Mouse (Mus musculus) spleen, adult 2 months (tissue): ENCODE results near the gene H2-Q10.

Experiments used
- CTCF ChIP-seq: fragments of 200-500 bp; IDR thresholded peaks from 2 replicates; pipeline ENCODE4 v1.5.1; 2011; ENCODE audit warnings: mild to moderate bottlenecking, inconsistent platforms; ENCODE audit not compliant: insufficient read depth, insufficient read length, insufficient replicate concordance; ENCODE audit errors: extremely low read depth
- POLR2A ChIP-seq: fragments of 200-500 bp; IDR thresholded peaks from 2 replicates; pipeline ENCODE4 v1.6.1; 2011; ENCODE audit warnings: low read depth, low read length, inconsistent platforms

GRCm38 (mm10) chr17:35502226-35502625 lies 32.3 kb downstream of the H2-Q10 start:
- TF ChIP-seq CTCF (no peak), POLR2A (no peak)
